Mouse (Mus musculus) kidney, postnatal 4 days (tissue): ENCODE data around the gene Zfp319.
A peak's percentile ranks its signal among the peaks of the same experiment; 100 is the strongest.
"Not testable (repeated sequence)": the region's sequence is repeated elsewhere in the genome, so short reads cannot be mapped to it uniquely, and the experiment has no call there.

Experiments used
- DNase-seq, 2 experiments: peaks; one replicate each; pipeline ENCODE4 v3.0.0; 2021; ENCODE audit warnings: mixed read lengths in 2 of 2

The Zfp319 gene

DNA sequence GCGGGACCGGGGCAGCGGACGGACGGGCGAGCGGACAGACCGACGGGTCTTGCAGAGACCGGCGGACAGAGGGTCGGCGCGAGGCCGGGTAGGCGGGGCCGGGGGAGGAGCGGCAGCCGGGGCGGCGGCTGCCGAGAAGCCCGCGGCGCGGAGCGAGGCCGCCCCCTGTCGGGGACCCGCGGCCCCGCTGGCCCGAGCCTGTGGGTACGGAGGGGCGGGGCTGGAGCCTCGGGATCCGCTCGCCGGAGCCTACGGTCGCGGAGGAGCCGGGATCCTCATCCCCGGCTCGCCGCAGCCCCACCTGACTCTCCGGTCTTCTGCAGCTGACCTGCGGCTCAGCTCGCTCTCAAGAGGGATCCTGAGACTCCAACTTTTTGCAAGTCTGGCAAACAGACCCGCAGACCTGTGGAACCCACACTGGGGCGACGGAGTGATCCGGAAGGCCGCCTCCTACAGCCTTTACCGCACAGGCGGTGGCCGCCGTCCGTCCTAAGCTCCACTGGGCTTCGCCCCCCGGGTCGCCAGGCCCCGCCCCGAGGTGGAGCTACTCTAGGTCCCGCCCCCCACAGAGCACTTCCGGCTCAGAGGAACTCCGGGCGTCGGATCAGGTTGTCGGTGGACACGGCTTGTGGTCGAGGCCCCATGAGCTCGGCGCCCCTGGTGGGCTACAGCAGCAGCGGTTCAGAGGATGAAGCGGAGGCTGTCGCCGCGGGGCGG lies at the start of gene Zfp319, which contains the start of gene Usb1:
TSS of gene Zfp319 (minus strand) at position 231 of the 717 bp plus-strand sequence.
TSS of gene Usb1 (plus strand) at position 565 of the 717 bp plus-strand sequence.
- DNase-seq, result peak; percentile 97 to 98

DNA sequence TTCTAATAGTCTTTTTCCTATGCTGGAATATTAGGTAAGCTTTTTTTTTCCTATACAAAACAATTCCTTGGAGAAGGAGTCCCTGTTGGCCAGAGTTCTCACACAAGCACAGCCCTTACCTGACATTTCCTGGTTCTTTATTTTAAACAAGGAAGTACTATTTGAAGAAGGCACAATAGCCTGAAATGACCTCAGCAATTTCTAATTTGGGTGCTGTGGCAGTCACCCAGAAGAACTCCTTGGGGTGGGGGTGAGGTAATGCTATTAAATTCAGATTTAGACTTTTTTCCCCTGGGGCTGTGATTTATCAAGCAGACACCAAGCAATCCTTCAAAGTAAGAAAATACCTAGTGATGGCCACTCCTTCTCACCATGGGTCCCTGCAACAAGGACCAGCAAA lies 49.2 kb upstream of the Zfp319 start:
- no peak for DNase-seq

DNA sequence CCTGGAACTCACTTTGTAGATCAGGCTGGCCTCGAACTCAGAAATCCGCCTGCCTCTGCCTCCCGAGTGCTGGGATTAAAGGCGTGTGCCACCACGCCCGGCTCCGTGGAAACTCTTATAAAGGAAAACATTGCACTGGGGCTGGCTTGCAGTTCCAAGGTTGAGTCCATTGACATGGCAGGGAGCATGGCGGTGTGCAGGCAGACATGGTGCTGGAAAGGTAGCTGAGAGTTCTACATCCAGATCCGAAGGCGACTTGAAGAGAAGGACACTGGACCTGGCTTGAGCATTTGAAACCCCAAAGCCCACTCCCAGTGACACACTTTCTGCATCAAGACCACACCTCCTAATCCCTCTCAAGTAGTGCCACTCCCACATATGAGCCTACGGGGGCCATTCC lies 47.2 kb upstream of the Zfp319 start:
- not testable (repeated sequence) for DNase-seq

- peak; percentile 32 to 45 for DNase-seq
These were observed 46.1 kb upstream of the Zfp319 start for GRCm38 (mm10) chr8:95377863-95378291.

- no peak for DNase-seq
These were observed 45.4 kb upstream of the Zfp319 start for GRCm38 (mm10) chr8:95377101-95377500.

DNA sequence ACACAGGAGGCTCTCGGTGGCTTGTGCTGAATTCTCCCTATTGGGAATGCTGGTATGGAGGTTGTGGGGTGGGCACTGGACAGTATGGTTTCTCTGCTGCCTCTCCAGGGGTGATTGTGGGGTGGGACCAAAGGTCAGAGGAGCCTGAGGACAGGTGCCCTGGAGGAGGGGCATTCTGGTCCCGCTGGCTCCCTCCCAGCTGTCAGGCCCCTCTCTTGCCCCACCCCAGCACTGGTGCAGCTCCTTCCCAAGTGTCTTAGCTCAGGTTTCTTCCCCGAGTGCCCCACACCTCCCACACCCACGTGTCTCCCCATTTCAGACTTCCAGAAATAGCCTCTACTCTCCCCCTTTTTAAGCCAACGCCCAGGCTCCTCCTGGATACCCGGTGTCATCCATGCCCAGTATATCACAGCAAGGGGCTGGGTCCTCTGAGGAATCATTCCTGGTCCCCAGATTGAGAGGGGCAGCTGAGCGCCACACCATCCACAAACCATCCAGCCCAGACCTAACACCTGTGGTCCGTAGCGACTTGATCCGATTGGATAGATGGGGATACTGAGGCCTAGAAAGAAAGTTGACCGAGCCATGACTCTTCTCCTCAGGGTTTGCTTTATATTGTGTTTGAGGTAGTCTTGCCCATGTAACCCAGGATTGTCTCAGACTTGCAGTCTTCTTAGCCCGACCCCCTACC lies 44.7 kb upstream of the Zfp319 start:
- DNase-seq, result no peak

GRCm38 (mm10) chr8:95375374-95375930 lies 43.7 kb upstream of the Zfp319 start:
- DNase-seq, result no peak

DNA sequence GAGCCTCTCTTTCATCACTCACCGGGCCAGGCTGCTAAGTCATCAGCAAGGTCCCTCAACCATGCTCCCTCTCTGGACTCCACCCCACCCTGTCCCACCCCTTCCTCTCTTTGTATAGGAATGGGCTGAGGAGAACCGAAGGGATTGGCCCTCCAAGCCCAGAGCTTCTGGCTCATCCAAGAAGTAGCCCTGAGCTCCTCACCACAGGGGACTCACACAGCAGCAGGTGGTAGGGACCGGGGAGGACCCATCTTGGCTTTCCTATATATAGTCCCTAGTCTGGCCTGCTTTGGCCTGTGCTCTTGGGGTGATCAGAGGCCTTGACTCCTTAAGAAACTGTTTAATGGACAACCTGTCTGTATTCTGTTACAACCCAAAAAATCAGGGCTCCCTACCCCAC lies 42.7 kb upstream of the Zfp319 start:
- no peak for DNase-seq

DNA sequence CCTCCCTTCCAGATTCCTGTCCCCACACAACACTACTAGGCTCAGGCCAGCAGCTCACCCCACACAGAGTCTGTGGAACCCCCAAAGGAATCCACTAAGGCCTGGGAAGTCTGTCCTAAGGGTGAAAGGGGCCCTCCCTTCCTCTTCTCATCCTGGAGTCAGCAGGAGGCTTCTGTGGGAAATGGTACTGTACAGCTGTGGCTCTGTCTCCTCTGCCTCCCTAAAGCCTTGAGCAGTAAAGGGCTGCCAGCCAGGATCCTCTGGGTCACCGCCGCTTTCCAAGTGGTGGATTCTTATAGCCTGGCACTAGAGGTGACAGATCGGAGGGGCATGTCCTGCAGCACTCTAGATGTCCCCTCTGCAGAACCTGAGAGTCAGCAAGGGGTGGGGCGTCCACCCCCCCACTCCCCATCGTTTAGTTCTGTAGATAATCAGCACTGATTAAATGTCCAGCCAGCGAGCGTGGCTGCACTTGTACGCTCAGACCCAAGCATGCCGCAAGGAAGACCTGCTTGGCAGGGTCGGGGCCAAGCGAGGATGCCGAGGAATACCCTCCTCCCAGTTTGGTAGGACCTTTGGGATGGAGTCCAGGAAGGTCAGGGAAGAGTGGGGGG lies 41.7 kb upstream of the Zfp319 start:
- no peak for DNase-seq

DNA sequence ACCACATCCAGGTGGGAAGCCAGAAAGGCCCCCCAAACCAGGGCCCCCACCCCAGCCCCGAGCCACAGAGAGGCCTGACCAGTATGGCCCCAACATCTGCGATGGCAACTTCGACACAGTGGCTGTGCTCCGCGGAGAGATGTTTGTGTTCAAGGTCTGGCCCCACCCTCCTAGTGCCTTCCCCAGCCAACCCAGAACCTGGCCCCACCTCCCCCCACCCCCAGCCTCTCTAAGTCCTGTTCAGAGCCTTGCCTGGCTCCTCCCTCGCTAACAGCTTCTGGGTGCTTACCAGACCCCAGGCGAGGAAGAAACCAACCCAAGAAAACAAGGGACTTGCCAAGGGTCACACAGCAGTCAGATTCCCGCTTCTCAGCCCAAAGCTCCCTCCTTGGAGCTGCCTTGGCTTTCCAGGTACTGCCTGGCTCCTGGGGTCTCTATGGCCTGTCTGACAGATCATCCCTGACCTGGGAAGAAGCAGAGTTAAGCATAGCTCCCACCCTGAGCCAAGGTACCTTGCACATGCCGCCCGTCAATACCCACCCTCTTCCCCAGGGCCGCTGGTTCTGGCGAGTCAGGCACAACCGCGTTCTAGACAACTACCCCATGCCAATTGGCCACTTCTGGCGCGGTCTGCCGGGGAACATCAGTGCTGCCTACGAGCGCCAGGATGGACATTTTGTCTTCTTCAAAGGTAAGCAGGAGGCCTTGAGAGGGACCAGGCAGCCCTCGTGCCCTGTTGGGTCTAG lies 38.0 kb upstream of the Zfp319 start:
- DNase-seq, result peak; percentile 33 to 55

DNA sequence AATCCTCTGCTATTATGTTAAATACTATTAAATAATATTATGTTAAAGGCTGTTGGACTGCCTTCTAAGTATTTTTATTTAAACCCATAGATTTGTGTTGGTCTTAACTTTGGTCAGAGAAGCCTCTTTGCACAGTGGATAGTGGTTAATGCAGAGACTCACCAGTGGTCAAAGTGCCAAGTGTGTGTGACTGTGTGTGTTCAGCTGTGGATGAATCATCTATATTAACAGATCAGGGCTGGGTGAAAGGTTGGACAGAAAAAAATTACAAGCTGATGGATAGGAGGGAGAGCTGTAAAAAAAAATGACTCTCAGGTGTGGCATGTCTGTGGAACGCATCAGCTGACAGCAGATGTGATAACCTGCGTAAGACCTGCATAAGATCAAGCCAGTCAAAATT lies 32.1 kb upstream of the Zfp319 start:
- DNase-seq, result no peak

DNA sequence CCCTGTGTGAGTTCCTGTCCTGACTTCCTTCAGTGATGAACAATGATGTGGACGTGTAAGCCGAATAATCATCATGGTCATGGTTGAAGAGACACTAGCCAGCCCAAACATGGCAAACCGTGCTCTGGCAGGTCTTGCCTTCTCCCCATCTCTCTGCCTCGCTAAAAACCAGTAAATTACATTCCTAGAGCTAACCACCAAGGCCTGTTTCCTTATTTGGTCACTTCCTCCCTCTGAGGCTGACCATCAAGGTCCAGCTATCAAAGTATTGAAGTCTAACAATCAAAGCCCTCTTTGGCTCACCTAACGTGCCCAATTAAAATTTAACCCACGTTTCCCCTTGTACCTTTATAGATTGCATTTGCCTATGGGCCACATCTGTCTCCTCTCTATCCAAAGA lies 30.5 kb upstream of the Zfp319 start:
- no peak for DNase-seq

DNA sequence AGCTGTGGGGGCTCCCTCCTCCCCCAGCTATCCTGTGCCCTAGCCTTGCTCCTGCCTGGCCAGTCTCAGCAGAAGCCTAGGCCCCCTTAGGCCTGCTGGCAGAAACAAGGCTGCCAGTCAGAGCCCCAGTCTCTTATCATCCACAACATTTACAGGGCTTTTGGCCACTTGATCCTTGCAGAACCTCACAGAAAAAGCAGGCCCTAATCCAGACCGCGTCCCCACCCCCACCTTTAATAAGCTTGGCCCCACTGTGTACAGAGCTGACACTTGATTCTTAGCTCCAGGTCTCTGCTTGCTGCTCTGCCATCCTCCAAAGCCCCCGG lies 29.2 kb upstream of the Zfp319 start:
- DNase-seq, result no peak

- DNase-seq, result no peak
These were observed 28.6 kb upstream of the Zfp319 start for GRCm38 (mm10) chr8:95360181-95361015.

GRCm38 (mm10) chr8:95358550-95359411 lies 27.0 kb upstream of the Zfp319 start:
- DNase-seq, result no peak

DNA sequence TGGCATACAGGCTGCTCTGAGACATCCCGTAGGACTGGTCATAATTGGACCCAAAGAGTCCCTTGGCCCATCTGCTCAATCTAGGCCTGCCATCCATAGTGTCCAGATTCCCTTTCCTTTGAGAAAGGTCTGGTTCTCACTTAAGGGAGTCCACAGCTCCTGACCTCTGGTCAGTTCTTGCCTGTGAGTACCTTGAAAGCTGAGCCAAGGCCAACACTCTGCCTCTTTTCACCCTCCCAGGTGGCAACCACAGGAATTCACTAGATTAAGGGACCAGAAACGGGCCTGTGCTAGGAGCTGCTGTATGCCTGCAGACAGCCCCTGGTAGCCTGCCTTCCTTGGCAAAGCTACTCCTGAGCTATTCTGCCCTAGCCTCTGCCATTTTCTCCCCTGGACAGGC lies 22.9 kb upstream of the Zfp319 start:
- DNase-seq, result no peak

- peak; percentile 68 to 80 for DNase-seq
These were observed 21.4 kb upstream of the Zfp319 start for GRCm38 (mm10) chr8:95352871-95353866.

GRCm38 (mm10) chr8:95352151-95352870 lies 20.6 kb upstream of the Zfp319 start, which contains the start of gene Mmp15:
Mmp15 (plus strand) TSS chr8:95352268.
- DNase-seq, result peak; percentile 79 to 86

GRCm38 (mm10) chr8:95351461-95351860 lies 19.7 kb upstream of the Zfp319 start:
- peak; percentile 41 to 64 for DNase-seq
